Mouse (Mus musculus): ENCODE results near the gene Gm49353. TPM values are rescaled to one million over a fixed set of nuclear protein-coding genes. Genes with fewer than 3 reads are reported as not detected.

The Gm49353 gene
- 10.4 and 11.5 TPM in 2 replicates for polyA plus RNA-seq (2015; fragmentation: Nextera tagmentation; extraction: Ambion mirVana)

DNA sequence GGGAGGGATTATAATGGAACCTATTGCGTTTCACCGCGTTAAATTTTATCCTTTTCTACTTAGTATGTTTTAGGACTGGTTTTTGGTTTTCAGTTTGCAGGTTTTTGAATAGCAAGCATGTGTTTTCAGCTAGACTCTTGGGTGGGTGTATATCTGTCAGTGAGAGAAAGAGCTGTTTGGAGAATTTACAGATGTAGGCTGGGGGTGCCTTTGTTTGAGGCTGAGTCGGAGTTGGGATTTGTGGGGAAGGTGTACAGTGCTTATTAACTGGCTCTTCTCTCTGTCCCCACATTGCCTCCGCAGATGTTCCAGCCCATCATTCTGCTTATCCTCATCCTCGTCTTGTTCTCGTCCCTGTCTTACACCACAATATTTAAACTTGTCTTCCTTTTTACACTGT lies at the start of gene Gm49353:
TSS of gene Gm49353 (plus strand) at position 313 of the 400 bp plus-strand sequence.

DNA sequence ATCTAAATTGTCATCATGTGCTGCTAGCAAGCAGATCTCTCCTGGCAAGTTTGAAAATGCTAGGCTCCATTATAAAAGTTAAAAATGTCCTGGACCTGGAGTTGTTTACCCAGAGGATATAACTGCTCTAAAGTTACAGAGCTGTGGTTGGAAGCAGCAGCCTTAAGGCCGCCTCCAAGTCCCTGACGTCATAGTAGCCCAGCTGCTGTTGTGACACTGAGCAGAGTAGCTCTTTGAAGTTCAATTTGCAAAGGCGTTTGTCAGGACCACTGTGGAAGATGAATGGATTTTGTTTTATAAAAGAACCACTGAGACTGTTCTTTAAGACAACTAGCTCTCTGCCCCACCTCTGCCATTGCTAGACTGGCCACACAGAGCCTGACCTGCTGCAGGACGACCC lies 12.7 kb downstream of the Gm49353 start, which contains the start of gene 9330159F19Rik:
TSS of gene 9330159F19Rik (plus strand) at position 154 of the 400 bp plus-strand sequence.

Other genes with a start within 250 kb of the Gm49353 start
- gene 2310057J18Rik, start 212.7 kb upstream of the Gm49353 start, polyA plus RNA-seq (2015; fragmentation: Nextera tagmentation; extraction: Ambion mirVana), result not detected in 2 replicates
- gene Soga3, start 55.1 kb upstream of the Gm49353 start, polyA plus RNA-seq (2015; fragmentation: Nextera tagmentation; extraction: Ambion mirVana), result 158 and 162 TPM in 2 replicates
- gene 9330159F19Rik, start 12.7 kb downstream of the Gm49353 start, polyA plus RNA-seq (2015; fragmentation: Nextera tagmentation; extraction: Ambion mirVana), result 13.9 and 15.3 TPM in 2 replicates
- gene Echdc1, start 114.2 kb downstream of the Gm49353 start, polyA plus RNA-seq (2015; fragmentation: Nextera tagmentation; extraction: Ambion mirVana), result 29.9 and 32.3 TPM in 2 replicates
- gene Rnf146, start 163.5 kb downstream of the Gm49353 start, polyA plus RNA-seq (2015; fragmentation: Nextera tagmentation; extraction: Ambion mirVana), result 54.7 and 58.4 TPM in 2 replicates

Measured in neural tube, postnatal 0 days (tissue).